Mouse (Mus musculus) intestine, embryonic 16.5 days (tissue): Measurements from ENCODE around the gene Asb5. TPM values are rescaled to one million over a fixed set of nuclear protein-coding genes. Genes with fewer than 3 reads are reported as not detected.
"Not testable (repeated sequence)": the region's sequence is repeated elsewhere in the genome, so short reads cannot be mapped to it uniquely, and the experiment has no call there.

ENCODE experiments used
- ATAC-seq: fragments of 200-750 bp; cut with Nextera tagmentation; 2 replicates; pipeline ENCODE4 v1.8.0; 2017; ENCODE audit warnings: moderate TSS enrichment, moderate library complexity
- H3K27ac ChIP-seq: fragments of 300-500 bp; sonication (generic); 2 replicates; pipeline ENCODE4 v1.5.1; 2014; ENCODE audit warnings: mild to moderate bottlenecking, low read length
- H3K27me3 ChIP-seq: fragments of 300-500 bp; sonication (generic); replicated peaks from 2 replicates; pipeline ENCODE4 v1.6.1; 2014; ENCODE audit warnings: low read length, control low read depth, mixed read lengths; ENCODE audit not compliant: control insufficient read depth, insufficient read depth
- H3K36me3 ChIP-seq: fragments of 300-500 bp; sonication (generic); 2 replicates; pipeline ENCODE4 v1.6.1; 2014; ENCODE audit warnings: low read length, control low read depth; ENCODE audit not compliant: control insufficient read depth, insufficient read depth
- H3K4me1 ChIP-seq: fragments of 300-500 bp; sonication (generic); 2 replicates; pipeline ENCODE4 v1.6.1; 2014; ENCODE audit warnings: low read length, control low read depth, mixed read lengths; ENCODE audit not compliant: control insufficient read depth, insufficient read depth
- H3K4me2 ChIP-seq: fragments of 300-500 bp; sonication (generic); 2 replicates; pipeline ENCODE4 v1.6.1; 2014; ENCODE audit warnings: low read depth, low read length, control low read depth
- H3K4me3 ChIP-seq: fragments of 300-500 bp; sonication (generic); 2 replicates; pipeline ENCODE4 v1.5.1; 2014; ENCODE audit warnings: mild to moderate bottlenecking, low read length
- H3K9ac ChIP-seq: fragments of 300-500 bp; sonication (generic); 2 replicates; pipeline ENCODE4 v1.6.1; 2014; ENCODE audit warnings: low read depth, low read length
- H3K9me3 ChIP-seq: fragments of 300-500 bp; sonication (generic); 2 replicates; pipeline ENCODE4 v1.6.1; 2016; ENCODE audit warnings: low read length, control low read depth; ENCODE audit not compliant: control insufficient read depth
- WGBS: fragments of 180-500 bp; shearing (Covaris S2); extraction: QIAGEN DNeasy Blood & Tissue Kit; methylation state at CpG from one replicate; pipeline ENCODE4 v1.1.7; 2014; 5-methylcytosine and 5-hydroxymethylcytosine counted together
- polyA plus RNA-seq: library from polyadenylated mRNA; unstranded; fragments of >200 nt; fragmentation: Nextera tagmentation; extraction: Ambion mirVana; gene quantifications from 2 replicates; pipeline ENCODE4 v1.2.1, GENCODE M21; 2015

Gene Asb5
- polyA plus RNA-seq, 1 experiment from 2014 or later = 3.6 TPM

DNA sequence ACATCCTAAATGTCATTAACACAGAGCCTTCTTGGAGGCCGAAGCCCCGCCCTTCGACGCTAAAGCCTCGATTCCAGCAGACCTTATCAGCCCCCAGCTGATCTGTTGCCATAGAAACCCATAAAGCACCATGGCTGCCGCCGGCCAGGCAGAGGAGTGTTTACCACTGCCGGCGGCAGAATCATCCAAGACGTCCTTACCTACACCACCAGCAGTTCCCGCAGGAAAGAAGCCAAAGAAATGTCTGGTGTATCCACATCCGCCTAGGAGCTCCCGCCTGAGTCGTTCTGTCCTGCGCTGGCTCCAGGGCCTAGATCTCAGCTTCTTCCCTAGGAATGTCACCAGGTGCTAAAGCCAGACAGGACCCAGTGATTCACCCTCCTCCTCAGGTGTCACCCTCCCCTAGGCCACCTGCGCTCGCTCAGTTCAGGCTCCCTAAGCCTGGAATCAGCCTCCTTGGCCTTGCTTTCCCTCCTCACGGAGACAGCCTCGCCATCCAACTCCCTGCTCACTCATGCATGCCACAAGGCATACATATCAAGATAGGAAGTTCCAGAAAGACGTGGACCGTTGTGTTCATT lies 71.4 kb downstream of the Asb5 start, which contains the start of gene Spata4:
Spata4 (plus strand) TSS at position 111 of the 581 bp plus-strand sequence.
- H3K9ac ChIP-seq = no peak within 1 kb of the TSS

DNA sequence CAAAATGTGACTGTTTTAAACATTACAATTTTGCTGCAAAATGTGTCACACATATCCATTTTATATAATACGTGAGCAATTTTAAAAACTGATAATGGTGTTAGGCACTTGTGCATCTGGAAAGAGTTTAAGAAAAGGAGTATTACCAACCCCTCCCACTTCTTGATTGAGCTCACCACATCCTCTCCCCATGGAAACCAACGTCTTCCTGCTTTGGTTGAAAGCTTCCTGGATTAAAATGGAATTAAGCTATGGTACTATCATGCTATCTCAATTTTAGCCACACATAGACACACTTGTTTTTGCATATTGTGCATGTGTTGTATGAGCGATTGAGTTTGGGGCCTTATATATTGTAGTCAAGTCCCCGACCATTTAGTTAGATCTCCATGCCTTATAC lies 74.1 kb downstream of the Asb5 start:
- ATAC-seq = no peak
- H3K27me3 ChIP-seq = no peaks in the 10 kb centered on the region

More for the DNA sequence above, 71.4 kb downstream of the Asb5 start, which contains the start of gene Spata4:
- no peaks in the 10 kb centered on the region for H3K9me3 ChIP-seq
- no peak within 1 kb of the TSS for H3K27ac ChIP-seq
- H3K4me2 ChIP-seq = peak within 1 kb of the TSS; percentile 52
- H3K4me3 ChIP-seq = peak within 1 kb of the TSS; percentile 20
- H3K27me3 ChIP-seq = no peaks in the 10 kb centered on the region
- H3K36me3 ChIP-seq = no peaks in the 10 kb centered on the region
- WGBS = 8% methylated on average over 21 of the region's 21 CpGs
- H3K4me1 ChIP-seq = no peaks in the 10 kb centered on the region
- ATAC-seq = peak; percentile 92

DNA sequence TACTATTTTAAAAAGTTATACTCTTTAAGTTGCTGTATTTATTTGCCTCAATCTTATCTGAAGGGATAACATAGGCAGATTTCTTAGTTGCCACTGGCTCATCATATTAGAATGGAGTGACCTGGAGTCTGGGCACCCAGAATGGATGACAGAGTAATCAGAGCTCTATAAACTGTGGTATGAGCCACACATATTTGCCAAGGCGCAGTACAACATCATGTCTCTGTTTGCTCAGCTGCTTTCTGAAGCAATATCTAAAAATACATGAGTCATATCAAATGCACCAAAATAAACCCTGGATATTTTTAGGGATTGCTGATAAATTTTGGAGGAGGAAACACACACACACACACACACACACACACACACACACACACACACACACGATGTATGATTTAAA lies 80.0 kb downstream of the Asb5 start:
- ATAC-seq = no peak
- WGBS = 89% methylated on average over 2 of the region's 2 CpGs
- H3K4me2 ChIP-seq = no peak overlapping the region

More for the DNA sequence above, 74.1 kb downstream of the Asb5 start:
- no peaks in the 10 kb centered on the region for H3K36me3 ChIP-seq
- H3K9me3 ChIP-seq = no peaks in the 10 kb centered on the region
- no peak overlapping the region for H3K4me2 ChIP-seq
- WGBS = 85% methylated on average over 4 of the region's 4 CpGs
- no peaks in the 10 kb centered on the region for H3K4me1 ChIP-seq
- H3K27ac ChIP-seq = no peak overlapping the region
- H3K4me3 ChIP-seq = no peak overlapping the region
- no peak overlapping the region for H3K9ac ChIP-seq

DNA sequence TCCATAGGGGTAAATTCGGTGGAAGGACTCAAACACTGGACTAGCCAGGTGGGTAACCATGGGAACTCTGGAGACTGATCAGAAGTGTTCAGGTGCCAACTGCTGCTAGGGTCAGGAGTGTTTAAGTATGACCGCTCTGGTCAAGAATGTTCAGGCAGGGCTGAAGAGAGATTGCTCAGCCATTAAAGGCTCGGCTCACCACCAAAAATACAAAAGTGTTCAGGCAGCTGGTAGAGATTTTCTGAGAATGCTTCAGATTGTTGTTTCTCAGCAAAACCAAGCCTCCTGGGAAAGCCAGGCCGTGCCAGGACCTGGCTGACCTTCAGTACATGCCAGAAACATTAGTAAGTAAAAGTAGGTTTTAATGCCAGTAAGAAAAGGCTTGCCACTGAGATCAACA lies 80.9 kb downstream of the Asb5 start:
- no peaks in the 10 kb centered on the region for H3K4me1 ChIP-seq
- H3K27ac ChIP-seq = no peak overlapping the region
- WGBS = 77% methylated on average over 4 of the region's 4 CpGs
- no peaks in the 10 kb centered on the region for H3K36me3 ChIP-seq
- no peaks in the 10 kb centered on the region for H3K9me3 ChIP-seq
- H3K4me2 ChIP-seq = no peak overlapping the region
- no peak for ATAC-seq
- H3K27me3 ChIP-seq = no peaks in the 10 kb centered on the region
- H3K4me3 ChIP-seq = no peak overlapping the region
- no peak overlapping the region for H3K9ac ChIP-seq

More for the DNA sequence above, 80.0 kb downstream of the Asb5 start:
- H3K36me3 ChIP-seq = no peaks in the 10 kb centered on the region
- H3K4me3 ChIP-seq = no peak overlapping the region
- no peaks in the 10 kb centered on the region for H3K9me3 ChIP-seq
- no peak overlapping the region for H3K27ac ChIP-seq
- H3K9ac ChIP-seq = no peak overlapping the region
- no peaks in the 10 kb centered on the region for H3K27me3 ChIP-seq
- no peaks in the 10 kb centered on the region for H3K4me1 ChIP-seq

DNA sequence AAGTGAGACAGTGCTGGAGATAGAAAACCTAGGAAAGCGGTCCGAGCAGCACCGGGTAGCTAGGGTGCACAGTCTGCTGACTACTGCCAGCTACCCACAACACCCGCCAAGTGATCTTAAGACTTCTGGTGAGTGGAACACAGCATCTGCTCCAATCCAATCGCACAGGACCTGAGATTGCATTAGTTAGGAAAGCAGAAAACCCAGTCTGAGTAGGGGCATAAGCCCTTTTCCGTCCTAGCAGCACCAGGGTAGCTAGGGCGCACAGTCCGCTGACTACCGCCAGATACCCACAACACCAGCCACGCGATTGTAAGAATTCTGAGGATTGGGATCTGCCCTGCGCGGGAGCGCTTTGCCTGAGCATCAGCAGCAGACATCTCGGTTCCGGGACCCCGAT lies 87.3 kb downstream of the Asb5 start:
- H3K27me3 ChIP-seq, H3K9me3 ChIP-seq, H3K4me3 ChIP-seq, H3K27ac ChIP-seq, H3K4me1 ChIP-seq, ATAC-seq, H3K36me3 ChIP-seq, H3K9ac ChIP-seq, H3K4me2 ChIP-seq: not testable (repeated sequence)
- 79% methylated on average over 17 of the region's 17 CpGs for WGBS

Other genes with a start within 250 kb of the Asb5 start
- 88.6 and 89.9 TPM in 2 replicates for gene Spcs3, start 418 bp downstream of the Asb5 start, polyA plus RNA-seq
- gene Spata4, start 71.2 kb downstream of the Asb5 start, polyA plus RNA-seq = not detected in 2 replicates